Mouse (Mus musculus) midbrain, embryonic 13.5 days (tissue): ENCODE results near the gene Ccdc28b. TPM values are rescaled to one million over a fixed set of nuclear protein-coding genes. Genes with fewer than 3 reads are reported as not detected.

Source experiments
- ATAC-seq: fragments of 200-750 bp; cut with Nextera tagmentation; 2 replicates; pipeline ENCODE4 v1.8.0; 2017; ENCODE audit warnings: mild to moderate bottlenecking, moderate TSS enrichment, moderate library complexity
- H3K27ac ChIP-seq: fragments of 300-500 bp; sonication (generic); 2 replicates; pipeline ENCODE4 v1.5.1; 2015; ENCODE audit warnings: inconsistent platforms, mild to moderate bottlenecking, moderate library complexity
- H3K27me3 ChIP-seq: fragments of 300-500 bp; sonication (generic); 2 replicates; pipeline ENCODE4 v1.6.1; 2015; ENCODE audit warnings: mild to moderate bottlenecking, inconsistent platforms
- H3K36me3 ChIP-seq: fragments of 300-500 bp; sonication (generic); 2 replicates; pipeline ENCODE4 v1.6.1; 2015; ENCODE audit warnings: mild to moderate bottlenecking, inconsistent platforms
- H3K4me1 ChIP-seq: fragments of 300-500 bp; sonication (generic); replicated peaks from 2 replicates; pipeline ENCODE4 v1.6.1; 2015; ENCODE audit warnings: inconsistent platforms
- H3K4me2 ChIP-seq: fragments of 300-500 bp; sonication (generic); replicated peaks from 2 replicates; pipeline ENCODE4 v1.6.1; 2015; ENCODE audit warnings: moderate library complexity, mild to moderate bottlenecking, inconsistent platforms
- H3K4me3 ChIP-seq: fragments of 300-500 bp; sonication (generic); replicated peaks from 2 replicates; pipeline ENCODE4 v1.5.1; 2015; ENCODE audit warnings: mild to moderate bottlenecking, inconsistent platforms
- H3K9ac ChIP-seq: fragments of 300-500 bp; sonication (generic); replicated peaks from 2 replicates; pipeline ENCODE4 v1.6.1; 2015; ENCODE audit warnings: mild to moderate bottlenecking, inconsistent platforms
- H3K9me3 ChIP-seq: fragments of 300-500 bp; sonication (generic); 2 replicates; pipeline ENCODE4 v1.6.1; 2016; ENCODE audit warnings: mild to moderate bottlenecking, inconsistent platforms
- WGBS: fragments of 180-500 bp; shearing (Covaris S2); methylation state at CpG from one replicate; pipeline ENCODE4 v1.1.7; 2015; 5-methylcytosine and 5-hydroxymethylcytosine counted together
- polyA plus RNA-seq: library from polyadenylated mRNA; unstranded; fragments of >200 nt; fragmentation: Nextera tagmentation; extraction: Ambion mirVana; gene quantifications from 2 replicates; pipeline ENCODE4 v1.2.1, GENCODE M21; 2015

Gene Ccdc28b
- polyA plus RNA-seq, 1 experiment from 2014 or later: 137 TPM

DNA sequence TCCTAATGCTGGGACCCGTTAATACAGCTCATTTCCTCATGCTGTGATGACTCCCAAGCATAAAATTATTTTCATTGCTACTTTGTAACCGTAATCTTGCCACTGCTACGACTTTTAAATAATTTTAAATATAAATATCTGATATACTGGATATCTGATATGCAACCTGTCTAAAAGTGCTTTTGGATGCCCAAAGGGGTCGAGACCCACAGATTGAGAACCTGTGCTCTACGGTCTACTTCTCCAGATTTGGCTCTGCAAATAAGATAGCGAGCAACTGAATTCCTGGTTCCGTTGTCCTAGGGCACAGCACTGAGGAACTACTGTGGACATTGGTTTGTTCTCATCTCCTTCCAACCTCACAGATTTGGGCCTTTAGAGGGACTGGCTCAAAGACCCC, 46.1 kb downstream of the Ccdc28b start:
- Histone ChIP-seq H3K36me3 (no peaks in the 10 kb centered on the region), H3K4me1 (peaks cover 6% of the 10 kb centered on the region; the same call in 1 of the 2 replicates), H3K4me2 (no peak overlapping the region), H3K9me3 (no peaks in the 10 kb centered on the region), H3K9ac (no peak overlapping the region), H3K27me3 (no peaks in the 10 kb centered on the region), H3K27ac (no peak overlapping the region), H3K4me3 (no peak overlapping the region)
- no peak for ATAC-seq
- 81% methylated on average over 7 of the region's 7 CpGs for WGBS

DNA sequence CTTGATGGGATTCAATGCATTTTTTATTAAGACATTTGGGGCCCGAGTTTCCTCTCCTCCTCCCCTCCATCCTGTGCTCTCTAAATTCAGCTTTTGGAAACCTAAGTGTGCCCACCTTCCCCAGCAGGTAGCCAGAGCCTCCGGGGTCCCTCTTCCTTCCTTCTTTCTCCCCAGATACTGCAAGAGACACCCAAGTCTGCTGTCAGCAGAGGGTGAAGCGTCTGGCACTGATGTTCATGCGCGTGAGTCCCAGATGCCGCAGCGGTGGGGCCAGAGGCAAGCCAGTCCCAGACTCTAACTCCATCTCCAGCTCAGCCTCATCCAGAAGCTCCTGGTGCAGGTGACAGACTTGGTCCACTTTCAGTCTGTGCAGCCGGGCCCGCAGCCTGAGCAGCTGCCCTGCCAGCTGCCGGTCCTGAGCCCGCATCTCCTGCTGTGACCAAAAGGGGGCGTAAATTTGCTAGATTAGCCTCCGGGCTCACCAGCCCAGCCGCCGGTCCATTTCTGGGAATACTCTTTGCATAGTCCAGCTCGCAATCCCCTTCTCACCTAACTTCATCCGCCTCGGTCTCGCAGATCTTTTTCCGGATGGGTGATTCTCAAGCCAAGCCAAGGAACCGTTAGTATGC, 46.8 kb downstream of the Ccdc28b start:
- Histone ChIP-seq H3K4me1 (peaks cover 6% of the 10 kb centered on the region; the same call in 1 of the 2 replicates), H3K27me3 (no peaks in the 10 kb centered on the region), H3K4me3 (no peak overlapping the region), H3K27ac (no peak overlapping the region), H3K36me3 (no peaks in the 10 kb centered on the region), H3K4me2 (peak overlapping the region; percentile 19; the same call in 1 of the 2 replicates), H3K9me3 (no peaks in the 10 kb centered on the region), H3K9ac (peak overlapping the region; percentile 11; the same call in 1 of the 2 replicates)
- ATAC-seq: peak; percentile 50; the same call in 1 of the 2 replicates
- 26% methylated on average over 21 of the region's 21 CpGs for WGBS

DNA sequence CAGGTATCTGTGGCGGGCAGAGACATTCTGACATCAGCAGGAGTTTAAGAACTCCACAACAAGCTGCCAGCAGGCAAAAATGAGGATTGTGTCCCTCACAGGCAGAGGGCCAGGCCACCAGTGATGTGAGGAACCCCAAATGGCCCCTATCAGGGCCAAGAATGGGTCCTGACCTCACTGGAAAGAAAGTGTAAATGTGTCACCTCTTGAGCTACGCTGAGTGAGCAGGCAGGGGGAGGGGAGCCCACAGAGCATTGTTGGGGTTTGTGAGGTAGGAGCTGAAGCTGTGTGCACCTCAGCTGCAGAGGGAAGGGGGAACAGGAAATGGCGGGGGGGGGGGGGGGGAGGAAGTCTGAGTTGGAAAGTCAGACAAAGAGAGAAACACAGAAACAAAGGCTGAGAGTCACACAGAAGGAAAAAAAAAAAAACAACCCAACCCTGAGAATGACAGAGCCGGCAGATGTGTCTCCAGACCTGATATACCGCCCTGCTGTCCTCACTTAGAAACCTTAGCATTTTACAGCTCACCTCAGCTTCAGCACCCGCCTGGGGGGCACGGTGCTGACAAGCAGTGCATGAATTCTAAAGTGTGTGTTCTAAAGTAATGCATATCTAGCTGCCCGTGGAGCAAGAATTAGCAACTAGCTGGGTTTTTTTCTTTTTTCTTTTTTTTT, 48.4 kb downstream of the Ccdc28b start:
- no peak for ATAC-seq
- no peak overlapping the region for H3K27ac ChIP-seq
- 59% methylated on average over 7 of the region's 8 CpGs for WGBS
- no peak overlapping the region for H3K4me2 ChIP-seq
- H3K36me3 ChIP-seq: no peaks in the 10 kb centered on the region
- H3K9ac ChIP-seq: no peak overlapping the region
- no peaks in the 10 kb centered on the region for H3K27me3 ChIP-seq
- H3K4me1 ChIP-seq: peaks cover 6% of the 10 kb centered on the region; the same call in 1 of the 2 replicates
- H3K9me3 ChIP-seq: no peaks in the 10 kb centered on the region
- H3K4me3 ChIP-seq: no peak overlapping the region

DNA sequence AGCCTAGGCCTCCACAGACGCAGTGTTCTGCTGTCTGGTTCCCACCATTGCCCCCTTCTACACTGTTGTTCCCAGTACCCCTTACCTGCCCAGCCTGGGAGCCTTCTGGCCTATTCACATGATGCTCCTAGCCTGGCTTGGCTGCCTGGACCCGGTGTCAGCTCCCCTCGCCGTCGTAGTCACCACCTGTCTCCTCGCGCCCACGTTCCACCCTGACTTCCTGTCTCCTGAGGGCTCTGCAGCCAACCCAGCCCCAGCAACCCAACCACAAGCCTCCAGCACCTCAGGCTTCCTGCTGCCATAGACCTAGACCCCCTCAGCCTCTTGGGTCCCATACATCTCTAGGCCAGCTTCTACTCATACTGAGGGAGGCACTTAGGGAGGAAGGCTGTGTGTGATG, 50.3 kb downstream of the Ccdc28b start, which contains the start of gene Lck:
Gene Lck, minus strand, starts transcription at position 212 of the 400 bp plus-strand sequence.
- WGBS: 92% methylated on average over 8 of the region's 8 CpGs
- peaks cover 6% of the 10 kb centered on the region; the same call in 1 of the 2 replicates for H3K4me1 ChIP-seq
- H3K9me3 ChIP-seq: no peaks in the 10 kb centered on the region
- H3K36me3 ChIP-seq: no peaks in the 10 kb centered on the region
- no peak within 1 kb of the TSS for H3K27ac ChIP-seq
- H3K4me3 ChIP-seq: no peak within 1 kb of the TSS
- no peak for ATAC-seq
- H3K9ac ChIP-seq: no peak within 1 kb of the TSS
- H3K4me2 ChIP-seq: no peak within 1 kb of the TSS
- H3K27me3 ChIP-seq: no peaks in the 10 kb centered on the region

DNA sequence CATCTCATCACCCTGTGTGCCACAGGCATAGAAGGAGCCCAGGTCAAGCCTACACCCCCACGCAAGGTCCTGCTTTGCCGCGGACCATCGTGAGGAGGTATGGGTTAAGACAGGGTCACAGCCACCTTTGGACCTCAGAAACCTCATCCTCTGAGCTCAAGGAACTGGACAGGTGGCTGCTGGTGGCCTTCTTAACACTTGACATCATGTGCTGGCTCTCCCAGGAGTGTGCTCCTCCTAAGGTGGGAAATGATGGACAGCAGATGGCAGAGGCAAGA, 50.7 kb downstream of the Ccdc28b start:
- H3K4me2 ChIP-seq: no peak overlapping the region
- no peak overlapping the region for H3K27ac ChIP-seq
- 93% methylated on average over 4 of the region's 4 CpGs for WGBS
- H3K4me3 ChIP-seq: no peak overlapping the region
- no peak overlapping the region for H3K9ac ChIP-seq
- no peak for ATAC-seq
- no peaks in the 10 kb centered on the region for H3K27me3 ChIP-seq
- no peaks in the 10 kb centered on the region for H3K9me3 ChIP-seq
- no peaks in the 10 kb centered on the region for H3K36me3 ChIP-seq
- peaks cover 6% of the 10 kb centered on the region; the same call in 1 of the 2 replicates for H3K4me1 ChIP-seq

DNA sequence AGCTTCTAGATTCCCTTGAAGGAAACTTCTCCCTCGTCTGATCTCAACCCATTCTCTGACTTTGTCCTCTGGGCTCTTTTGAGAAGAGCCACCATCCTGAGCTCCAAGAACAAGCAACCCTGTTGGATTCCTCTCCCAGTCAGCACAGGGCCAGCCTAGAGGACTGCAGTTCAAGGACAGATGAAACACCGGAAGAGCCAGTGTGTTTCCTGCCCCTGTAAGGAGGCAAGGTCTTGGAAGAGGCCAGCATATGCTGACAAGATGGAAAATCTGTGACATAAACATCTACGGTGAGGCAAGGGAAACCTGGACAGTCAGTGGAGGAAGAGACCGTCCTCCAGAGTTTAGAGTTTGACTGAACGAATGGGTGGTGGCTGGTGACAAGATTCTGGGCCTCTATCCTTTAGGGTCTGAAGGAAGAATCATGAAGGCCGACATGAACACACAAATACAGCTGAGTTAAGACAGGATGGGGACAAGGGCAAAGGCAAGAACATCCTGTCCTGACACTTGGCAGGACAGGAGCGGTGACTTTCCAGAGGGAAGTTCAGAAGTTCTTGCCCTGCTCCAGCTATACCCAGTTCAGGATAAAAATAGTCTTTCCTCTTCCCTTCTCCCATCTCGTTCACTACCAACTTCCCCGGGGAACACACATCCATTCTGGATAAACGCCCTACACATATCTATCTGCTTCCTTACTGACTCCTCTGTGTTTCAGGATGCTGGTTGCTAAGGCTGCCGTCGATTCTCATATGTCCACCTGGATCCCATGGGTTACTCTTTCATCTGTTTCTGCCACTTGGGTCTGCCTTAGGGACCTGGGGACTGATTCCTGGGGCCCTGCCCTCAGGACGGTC, 51.3 kb downstream of the Ccdc28b start:
- H3K4me3 ChIP-seq: no peak overlapping the region
- 87% methylated on average over 13 of the region's 13 CpGs for WGBS
- no peaks in the 10 kb centered on the region for H3K9me3 ChIP-seq
- no peak overlapping the region for H3K4me2 ChIP-seq
- H3K4me1 ChIP-seq: peaks cover 6% of the 10 kb centered on the region; the same call in 1 of the 2 replicates
- no peaks in the 10 kb centered on the region for H3K27me3 ChIP-seq
- no peak overlapping the region for H3K27ac ChIP-seq
- no peaks in the 10 kb centered on the region for H3K36me3 ChIP-seq
- no peak overlapping the region for H3K9ac ChIP-seq
- ATAC-seq: no peak

DNA sequence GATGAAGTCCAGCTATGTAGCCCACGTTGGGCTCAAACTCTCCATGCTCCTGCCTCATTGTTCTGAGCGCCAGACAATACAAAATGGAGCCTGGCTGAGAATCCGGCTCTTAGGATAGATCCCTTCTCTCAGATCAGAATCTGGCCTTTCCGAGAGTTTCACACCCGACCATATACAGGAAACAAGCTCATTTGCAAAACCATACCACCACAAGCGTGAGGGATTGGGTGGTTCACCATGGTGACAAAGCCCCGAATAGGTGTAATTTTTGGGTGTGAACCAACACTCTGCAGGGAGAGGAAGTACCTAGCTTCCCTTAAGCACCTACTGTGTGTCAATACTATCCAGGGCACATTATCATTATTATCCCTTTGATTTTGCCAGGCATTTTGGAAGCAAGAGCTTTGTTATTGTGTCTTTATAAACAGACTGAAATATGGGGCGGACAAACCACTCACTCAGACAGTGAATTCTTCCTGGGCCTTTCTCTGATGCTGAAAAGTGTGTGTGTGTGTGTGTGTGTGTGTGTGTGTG, 52.1 kb downstream of the Ccdc28b start:
- no peak overlapping the region for H3K4me2 ChIP-seq
- H3K4me1 ChIP-seq: no peaks in the 10 kb centered on the region
- no peak for ATAC-seq
- no peak overlapping the region for H3K4me3 ChIP-seq
- H3K9ac ChIP-seq: no peak overlapping the region
- H3K27me3 ChIP-seq: no peaks in the 10 kb centered on the region
- WGBS: 67% methylated on average over 8 of the region's 8 CpGs
- no peaks in the 10 kb centered on the region for H3K9me3 ChIP-seq
- no peak overlapping the region for H3K27ac ChIP-seq
- no peaks in the 10 kb centered on the region for H3K36me3 ChIP-seq

DNA sequence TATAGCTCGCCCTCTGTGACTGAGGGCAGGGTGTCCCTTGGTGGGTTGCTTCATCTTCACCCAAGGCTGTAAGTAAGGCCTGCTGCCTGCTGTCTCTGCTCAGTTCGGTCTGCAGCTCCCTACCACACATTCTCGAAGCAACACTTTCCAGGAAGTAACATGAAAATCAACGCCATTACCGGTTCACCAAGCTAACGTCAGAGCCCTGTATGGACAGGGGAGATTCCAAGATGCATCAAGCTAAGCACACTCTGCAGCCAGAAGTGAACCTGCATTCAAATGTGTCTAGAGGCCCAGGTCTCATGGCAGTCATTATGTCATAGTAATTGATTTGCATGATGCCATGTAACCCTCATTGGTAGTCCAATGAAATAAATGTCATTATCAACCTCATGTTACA, 53.7 kb downstream of the Ccdc28b start:
- no peak for ATAC-seq
- Histone ChIP-seq H3K27me3 (no peaks in the 10 kb centered on the region), H3K36me3 (no peaks in the 10 kb centered on the region), H3K4me2 (no peak overlapping the region), H3K9ac (no peak overlapping the region), H3K4me1 (no peaks in the 10 kb centered on the region), H3K4me3 (no peak overlapping the region), H3K27ac (no peak overlapping the region), H3K9me3 (no peaks in the 10 kb centered on the region)
- WGBS: 94% methylated on average over 6 of the region's 6 CpGs

Other genes with a start within 250 kb of the Ccdc28b start
- gene Zbtb8a, start 245.8 kb downstream of the Ccdc28b start, polyA plus RNA-seq: 17.2 and 19.7 TPM in 2 replicates
- 12.0 TPM in 2 replicates for gene Zbtb8b, start 183.1 kb downstream of the Ccdc28b start, polyA plus RNA-seq
- gene Bsdc1, start 162.4 kb downstream of the Ccdc28b start, polyA plus RNA-seq: 34.0 and 36.7 TPM in 2 replicates
- 0.16 and 0.26 TPM in 2 replicates for gene Tssk3, start 132.9 kb downstream of the Ccdc28b start, polyA plus RNA-seq
- gene Fam229a, start 132.8 kb downstream of the Ccdc28b start, polyA plus RNA-seq: not detected in 2 replicates
- gene Marcksl1, start 110.4 kb downstream of the Ccdc28b start, polyA plus RNA-seq: 1,749 and 1,885 TPM in 2 replicates
- 138 TPM in 2 replicates for gene Hdac1, start 81.2 kb downstream of the Ccdc28b start, polyA plus RNA-seq
- 5.9 and 7.1 TPM in 2 replicates for gene Lck, start 50.3 kb downstream of the Ccdc28b start, polyA plus RNA-seq
- gene Fam167b, start 45.4 kb downstream of the Ccdc28b start, polyA plus RNA-seq: 0.22 and 0.35 TPM in 2 replicates
- 210 and 220 TPM in 2 replicates for gene Eif3i, start 23.3 kb downstream of the Ccdc28b start, polyA plus RNA-seq
- gene Tmem234, start 23.3 kb downstream of the Ccdc28b start, polyA plus RNA-seq: 205 and 214 TPM in 2 replicates
- gene Dcdc2b, start 9.7 kb downstream of the Ccdc28b start, polyA plus RNA-seq: 2.6 and 3.5 TPM in 2 replicates
- 30.0 and 35.8 TPM in 2 replicates for gene Iqcc, start 4.8 kb downstream of the Ccdc28b start, polyA plus RNA-seq
- gene Txlna, start 17.1 kb upstream of the Ccdc28b start, polyA plus RNA-seq: 62.9 and 66.3 TPM in 2 replicates
- gene Kpna6, start 48.8 kb upstream of the Ccdc28b start, polyA plus RNA-seq: 13.7 and 16.9 TPM in 2 replicates
- 20.3 and 24.0 TPM in 2 replicates for gene Tmem39b, start 72.9 kb upstream of the Ccdc28b start, polyA plus RNA-seq
- gene Khdrbs1, start 118.4 kb upstream of the Ccdc28b start, polyA plus RNA-seq: 180 and 182 TPM in 2 replicates
- gene Ptp4a2, start 187.3 kb upstream of the Ccdc28b start, polyA plus RNA-seq: 287 and 316 TPM in 2 replicates